Mouse (Mus musculus) MEL (cell line): Measurements from ENCODE around the gene Mbnl1. TPM values are rescaled to one million over a fixed set of nuclear protein-coding genes. Genes with fewer than 3 reads are reported as not detected.

ENCODE experiments used
- DNase-seq: peaks from one replicate; pipeline ENCODE4 v3.0.0; 2011; ENCODE audit warnings: low read depth, low spot score
- H3K27ac ChIP-seq: 2 replicates; pipeline ENCODE4 v1.5.1; 2012; ENCODE audit warnings: low read depth, mild to moderate bottlenecking, control low read depth, low read length, moderate library complexity; ENCODE audit not compliant: control insufficient read depth
- H3K27me3 ChIP-seq, 2 experiments: fragments of 150-350 bp in 1 of 2; sonication (generic) in 1 of 2; 2 replicates each; pipeline ENCODE4 v1.6.1; 2012; ENCODE audit warnings: low read length in 2 of 2, mild to moderate bottlenecking in 2 of 2, improper control_type of control experiment in 1 of 2, moderate library complexity in 1 of 2; ENCODE audit not compliant: insufficient read depth in 2 of 2, control insufficient read depth in 1 of 2
- H3K36me3 ChIP-seq, 2 experiments: 2 replicates each; pipeline ENCODE4 v1.6.1; 2012 to 2014; ENCODE audit warnings: low read length in 2 of 2, improper control_type of control experiment in 1 of 2, inconsistent platforms in 1 of 2, mild to moderate bottlenecking in 1 of 2; ENCODE audit not compliant: insufficient read depth in 2 of 2, control insufficient read depth in 1 of 2
- H3K4me1 ChIP-seq, 2 experiments: fragments of 150-350 bp in 1 of 2; sonication (generic) in 1 of 2; 2 replicates each; pipeline ENCODE4 v1.6.1; 2012; ENCODE audit warnings: low read length in 2 of 2, improper control_type of control experiment in 1 of 2, mild to moderate bottlenecking in 1 of 2; ENCODE audit not compliant: insufficient read depth in 2 of 2, control insufficient read depth in 1 of 2
- H3K4me3 ChIP-seq, 2 experiments: fragments of 150-350 bp in 1 of 2; sonication (generic) in 1 of 2; 2 replicates each; pipeline ENCODE4 v1.5.1; 2012; ENCODE audit warnings: low read depth in 2 of 2, low read length in 2 of 2, mild to moderate bottlenecking in 2 of 2, moderate library complexity in 2 of 2, control low read depth in 1 of 2, improper control_type of control experiment in 1 of 2; ENCODE audit not compliant: control insufficient read depth in 1 of 2, insufficient read depth in 1 of 2
- H3K79me2 ChIP-seq: 2 replicates; pipeline ENCODE4 v1.6.1; 2012; ENCODE audit warnings: mild to moderate bottlenecking, low read length, moderate library complexity; ENCODE audit not compliant: control insufficient read depth, poor library complexity, insufficient read depth
- H3K9ac ChIP-seq: 2 replicates; pipeline ENCODE4 v1.6.1; 2012; ENCODE audit warnings: low read depth, mild to moderate bottlenecking, control low read depth, low read length, moderate library complexity; ENCODE audit not compliant: control insufficient read depth, poor library complexity, severe bottlenecking
- H3K9me3 ChIP-seq: fragments of 150-350 bp; sonication (generic); replicated peaks from 2 replicates; pipeline ENCODE4 v1.6.1; 2012; ENCODE audit warnings: mild to moderate bottlenecking, low read length, improper control_type of control experiment, moderate library complexity; ENCODE audit not compliant: insufficient read depth
- BHLHE40 ChIP-seq: IDR thresholded peaks from 2 replicates; pipeline ENCODE4 v1.6.1; 2012; ENCODE audit warnings: low read depth, mild to moderate bottlenecking, inconsistent platforms, low read length, improper control_type of control experiment, borderline replicate concordance
- ETS1 ChIP-seq: IDR thresholded peaks from 2 replicates; pipeline ENCODE4 v1.6.1; 2012; ENCODE audit warnings: low read depth, mild to moderate bottlenecking, inconsistent platforms, low read length, improper control_type of control experiment, moderate library complexity
- GABPA ChIP-seq: IDR thresholded peaks from 2 replicates; pipeline ENCODE4 v1.6.1; 2012; ENCODE audit warnings: low read depth, mild to moderate bottlenecking, inconsistent platforms, low read length, improper control_type of control experiment, moderate library complexity
- MAX ChIP-seq: IDR thresholded peaks from 2 replicates; pipeline ENCODE4 v1.6.1; 2011; ENCODE audit warnings: low read length, improper control_type of control experiment
- POLR2AphosphoS2 ChIP-seq: IDR thresholded peaks from 2 replicates; pipeline ENCODE4 v1.6.1; 2011; ENCODE audit warnings: low read length, improper control_type of control experiment
- RCOR1 ChIP-seq: IDR thresholded peaks from 2 replicates; pipeline ENCODE4 v1.6.1; 2012; ENCODE audit warnings: low read depth, mild to moderate bottlenecking, inconsistent platforms, low read length, improper control_type of control experiment
- SIN3A ChIP-seq: IDR thresholded peaks from 2 replicates; pipeline ENCODE4 v1.6.1; 2012; ENCODE audit warnings: low read length, improper control_type of control experiment, inconsistent platforms
- UBTF ChIP-seq: IDR thresholded peaks from 2 replicates; pipeline ENCODE4 v1.6.1; 2012; ENCODE audit warnings: low read depth, mild to moderate bottlenecking, inconsistent platforms, low read length, improper control_type of control experiment, moderate library complexity, borderline replicate concordance; ENCODE audit not compliant: insufficient read depth
- ZKSCAN1 ChIP-seq: IDR thresholded peaks from 2 replicates; pipeline ENCODE4 v1.6.1; 2012; ENCODE audit warnings: low read depth, mild to moderate bottlenecking, inconsistent platforms, low read length, improper control_type of control experiment, moderate library complexity
- ZNF384 ChIP-seq: IDR thresholded peaks from 2 replicates; pipeline ENCODE4 v1.6.1; 2012; ENCODE audit warnings: low read depth, mild to moderate bottlenecking, inconsistent platforms, low read length, improper control_type of control experiment
- polyA plus RNA-seq, 2 experiments: library from polyadenylated mRNA; stranded (reverse) in 1 of 2; unstranded in 1 of 2; fragments of >175 nt in 1 of 2; fragments of >200 nt in 1 of 2; gene quantifications; 2 replicates each; pipeline versions ENCODE4 v1.2.1 to v1.2.4; 2012; ENCODE audit warnings: low replicate concordance in 2 of 2, low read depth in 1 of 2; ENCODE audit not compliant: insufficient read length in 2 of 2, insufficient read depth in 1 of 2, missing spikeins in 1 of 2
- total RNA-seq: library from RNA; depleted of rRNA; stranded (reverse); fragments of 300-350 nt; gene quantifications from 2 replicates; pipeline ENCODE4 v1.2.3, GENCODE M21; 2012

Mbnl1 gene
- total and polyA plus RNA-seq, 3 experiments: 250 to 371 (median 341) TPM

DNA sequence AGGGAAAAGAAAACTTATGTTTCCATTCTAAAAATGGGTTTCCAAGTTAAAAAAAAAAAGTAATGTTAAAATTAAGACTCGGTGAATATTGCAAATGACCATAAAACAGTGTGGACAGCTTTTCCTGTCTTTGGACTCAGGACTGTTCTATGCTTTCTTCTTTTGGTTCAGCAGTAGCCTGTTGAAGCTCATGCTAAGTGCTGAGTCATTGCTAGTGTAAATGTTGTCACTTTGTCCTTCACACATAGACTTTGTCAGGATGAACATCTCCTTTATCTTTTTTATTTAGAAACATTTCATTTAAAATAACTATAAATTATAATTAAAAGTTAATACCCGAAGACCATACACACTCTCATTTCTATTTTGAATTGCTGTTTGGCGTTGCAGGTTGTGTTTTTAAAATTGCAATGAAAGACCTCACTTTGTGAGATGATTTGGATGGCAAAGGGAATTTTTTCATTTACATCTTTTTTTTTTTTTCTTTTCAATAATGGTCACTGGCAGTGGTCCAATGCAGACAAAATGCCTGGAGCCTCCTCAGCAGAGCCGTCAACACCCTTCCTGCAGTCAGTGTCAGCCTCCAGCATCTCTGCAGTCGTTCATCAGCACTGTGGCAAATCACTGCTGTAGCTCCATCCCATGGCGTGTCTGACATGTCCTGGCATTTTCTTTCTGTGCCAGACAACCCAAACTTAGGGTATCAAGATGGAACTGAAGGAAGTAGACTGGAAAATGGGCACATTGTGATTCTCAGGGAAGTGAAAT lies 96.4 kb downstream of the Mbnl1 start:
- no peaks in the 10 kb centered on the region for H3K27me3 ChIP-seq
- no peaks in the 10 kb centered on the region for H3K9me3 ChIP-seq
- no peak overlapping the region for H3K4me3 ChIP-seq
- no peak overlapping the region for H3K27ac ChIP-seq
- no peak for DNase-seq
- H3K79me2 ChIP-seq: peaks cover 31% of the 10 kb centered on the region
- no peak overlapping the region for H3K9ac ChIP-seq
- TF ChIP-seq UBTF (no peak), ZNF384 (0 out of 2 replicates have a peak, but pooled peaks have one; percentile 10)
- H3K4me1 ChIP-seq: peaks cover 18 to 22% of the 10 kb centered on the region in 2 experiments
- peaks cover 0 to 61% of the 10 kb centered on the region in 2 experiments; a peak in 3 of 4 replicates for H3K36me3 ChIP-seq

DNA sequence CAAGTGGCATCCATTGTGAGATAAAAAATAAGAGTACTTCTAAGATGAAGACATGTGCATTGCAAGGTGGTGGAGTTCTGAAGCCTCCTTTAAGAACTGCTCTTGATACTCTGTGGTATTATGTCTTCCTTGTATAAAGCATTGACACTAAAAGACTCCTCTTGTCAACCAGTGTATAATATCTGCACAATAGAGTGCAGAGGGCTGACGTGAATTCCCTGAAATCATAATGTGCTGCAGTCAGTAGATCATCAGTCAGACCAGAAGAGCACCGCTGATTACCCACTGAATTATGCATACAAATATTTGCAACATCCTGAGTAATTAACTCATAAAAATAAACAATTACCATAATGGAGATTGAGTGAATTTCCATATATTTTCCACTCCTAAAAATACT lies 97.2 kb downstream of the Mbnl1 start:
- TF ChIP-seq MAX: no peak
- TF ChIP-seq ZKSCAN1: no peak
- Histone ChIP-seq H3K9me3 (no peaks in the 10 kb centered on the region), H3K4me3 (no peak overlapping the region), H3K79me2 (peaks cover 32% of the 10 kb centered on the region), H3K36me3 (peaks cover 0 to 65% of the 10 kb centered on the region in 2 experiments; a peak in 3 of 4 replicates), H3K9ac (no peak overlapping the region), H3K27ac (0 out of 2 replicates have a peak overlapping the region, but pooled peaks have one; percentile 12), H3K27me3 (no peaks in the 10 kb centered on the region), H3K4me1 (peaks cover 24 to 27% of the 10 kb centered on the region in 2 experiments)
- no peak for DNase-seq

DNA sequence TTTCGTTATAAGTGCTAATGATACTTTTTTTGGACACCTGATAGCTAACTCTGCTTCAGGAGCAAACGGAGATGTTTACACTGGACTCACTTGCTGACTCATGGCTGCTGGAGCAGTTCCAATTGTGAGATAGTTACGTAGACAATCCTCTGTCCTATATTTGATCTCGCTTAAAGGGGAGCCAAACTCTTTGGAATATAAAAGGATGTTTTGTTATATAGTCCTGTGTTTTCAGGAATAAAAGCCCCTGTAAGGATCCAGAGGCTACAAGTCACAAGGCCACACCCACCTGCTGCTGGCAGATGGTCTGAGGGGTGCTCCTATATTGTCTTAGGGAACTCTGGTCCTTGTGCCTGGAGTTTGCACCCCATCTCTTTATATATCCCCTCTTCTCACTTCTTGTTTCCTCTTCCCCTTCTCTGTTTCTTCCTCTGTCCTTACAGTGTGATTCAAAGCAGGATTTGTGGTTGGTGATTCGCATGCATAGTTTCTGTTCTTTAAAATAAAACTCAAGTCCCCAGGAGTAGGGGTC lies 97.9 kb downstream of the Mbnl1 start:
- H3K36me3 ChIP-seq: peaks cover 0 to 67% of the 10 kb centered on the region in 2 experiments; a peak in 3 of 4 replicates
- H3K27me3 ChIP-seq: no peaks in the 10 kb centered on the region
- peaks cover 39% of the 10 kb centered on the region for H3K79me2 ChIP-seq
- no peak overlapping the region for H3K4me3 ChIP-seq
- peaks cover 27 to 30% of the 10 kb centered on the region in 2 experiments for H3K4me1 ChIP-seq
- no peaks in the 10 kb centered on the region for H3K9me3 ChIP-seq
- H3K27ac ChIP-seq: 0 out of 2 replicates have a peak overlapping the region, but pooled peaks have one; percentile 7
- peak; percentile 79 for DNase-seq
- no peak overlapping the region for H3K9ac ChIP-seq
- TF ChIP-seq SIN3A (0 out of 2 replicates have a peak, but pooled peaks have one; percentile 22), POLR2AphosphoS2 (no peak), RCOR1 (no peak), UBTF (no peak), ETS1 (peak; percentile 72), GABPA (peak; percentile 85; the same call in 1 of the 2 replicates), BHLHE40 (no peak)
